Mouse (Mus musculus): ENCODE measurements around the gene Olfr20. TPM values are rescaled to one million over a fixed set of nuclear protein-coding genes. Genes with fewer than 3 reads are reported as not detected.
"Not testable (repeated sequence)": the region's sequence is repeated elsewhere in the genome, so short reads cannot be mapped to it uniquely, and the experiment has no call there.

Gene Olfr20
- polyA plus RNA-seq (2015; fragmentation: Nextera tagmentation; extraction: Ambion mirVana), result 0.06 TPM in 1 of 2 replicates, not detected in the other

DNA sequence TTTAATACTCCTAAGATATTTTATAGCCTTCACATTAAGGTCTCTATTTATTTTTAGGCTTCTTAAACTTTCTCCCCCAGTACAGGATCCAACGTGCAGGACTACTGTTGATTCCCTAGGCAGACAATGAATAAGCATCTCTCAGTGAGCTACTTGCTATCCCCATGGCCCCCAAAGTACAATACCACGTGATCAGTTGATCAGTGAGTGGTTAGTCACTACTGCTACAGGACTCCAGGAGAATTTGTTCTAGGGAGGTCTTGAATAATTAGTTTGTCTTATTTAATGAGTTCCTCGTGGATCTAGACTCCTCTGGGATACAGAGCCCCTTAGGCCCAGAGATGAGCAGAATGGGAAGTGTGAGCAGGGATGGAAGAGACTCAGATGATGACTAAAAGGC, at the start of gene Olfr20:
Gene Olfr20 (plus strand): TSS at position 301 of the 400 bp plus-strand sequence.
- Histone ChIP-seq H3K4me2 (replicated peaks; ENCODE audit: low read depth) (no peak within 1 kb of the TSS), H3K9me3 (ENCODE audit: control insufficient read depth, low read length) (no peaks in the 10 kb centered on the region), H3K36me3 (ENCODE audit: control insufficient read depth, insufficient read depth, low read length) (no peaks in the 10 kb centered on the region), H3K27ac (replicated peaks) (no peak within 1 kb of the TSS), H3K9ac (ENCODE audit: low read length) (no peak within 1 kb of the TSS), H3K27me3 (ENCODE audit: control insufficient read depth, insufficient read depth, low read length) (no peaks in the 10 kb centered on the region), H3K4me3 (ENCODE audit: low read depth, low read length) (no peak within 1 kb of the TSS), H3K4me1 (replicated peaks; ENCODE audit: control insufficient read depth, insufficient read depth) (no peaks in the 10 kb centered on the region)
- WGBS, result 38% methylated on average over 3 of the region's 3 CpGs
- DNase-seq (ENCODE audit: low spot score) (no peak), ATAC-seq (ENCODE audit: low FRiP score, low TSS enrichment) (no peak)
- TF ChIP-seq EP300 (optimal IDR thresholded peaks at IDR 0.05) (no peak), CTCF (IDR thresholded peaks at IDR 0.05; ENCODE audit: low read depth) (no peak)

DNA sequence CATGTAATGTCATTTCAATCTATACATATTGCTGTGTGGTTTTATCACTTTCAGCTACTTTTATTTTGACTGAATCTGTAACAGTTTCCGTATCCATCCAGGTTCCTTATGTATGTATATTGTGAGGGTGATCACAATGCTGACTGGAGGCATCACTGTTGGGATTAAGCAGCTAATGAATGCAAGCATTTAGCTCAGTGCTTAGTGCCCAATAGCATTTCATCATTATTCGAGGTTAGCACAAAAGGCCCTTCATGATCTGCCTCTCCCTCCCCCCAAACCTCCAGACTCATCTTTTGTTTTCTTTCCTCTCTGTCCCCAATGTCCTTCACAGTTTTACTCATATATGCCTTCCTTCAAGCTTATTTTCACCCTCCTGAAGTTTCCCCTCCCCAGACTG, 47.5 kb upstream of the Olfr20 start:
- Histone ChIP-seq H3K9ac (ENCODE audit: low read length) (no peak overlapping the region), H3K27me3 (ENCODE audit: control insufficient read depth, insufficient read depth, low read length) (no peaks in the 10 kb centered on the region), H3K4me3 (ENCODE audit: low read depth, low read length) (no peak overlapping the region), H3K36me3 (ENCODE audit: control insufficient read depth, insufficient read depth, low read length) (no peaks in the 10 kb centered on the region), H3K4me1 (replicated peaks; ENCODE audit: control insufficient read depth, insufficient read depth) (no peaks in the 10 kb centered on the region), H3K9me3 (ENCODE audit: control insufficient read depth, low read length) (no peaks in the 10 kb centered on the region), H3K27ac (replicated peaks) (no peak overlapping the region), H3K4me2 (replicated peaks; ENCODE audit: low read depth) (no peak overlapping the region)
- TF ChIP-seq CTCF (IDR thresholded peaks at IDR 0.05; ENCODE audit: low read depth), result no peak
- TF ChIP-seq EP300 (optimal IDR thresholded peaks at IDR 0.05), result no peak
- 59% methylated on average over 2 of the region's 2 CpGs for WGBS
- DNase-seq (ENCODE audit: low spot score) (no peak), ATAC-seq (ENCODE audit: low FRiP score, low TSS enrichment) (no peak)

DNA sequence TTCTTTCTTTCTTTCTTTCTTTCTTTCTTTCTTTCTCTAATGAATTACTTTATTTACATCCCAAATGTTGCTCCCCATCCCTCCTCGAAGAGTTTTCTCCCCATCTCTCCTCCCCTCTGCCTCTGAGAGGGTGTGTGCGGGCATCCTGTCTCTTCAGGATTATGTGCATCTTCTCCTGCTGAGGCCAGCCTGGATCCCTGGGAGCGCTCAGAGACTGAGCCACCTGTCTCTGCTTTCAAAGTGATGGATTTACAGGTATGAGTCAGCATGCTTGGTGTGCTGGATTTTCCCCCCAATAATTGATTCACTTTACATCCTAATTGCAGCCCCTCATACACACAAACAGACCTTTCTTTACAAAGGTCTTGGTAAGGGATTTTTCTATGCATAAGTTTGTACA, 34.6 kb upstream of the Olfr20 start:
- Histone ChIP-seq H3K27me3 (ENCODE audit: control insufficient read depth, insufficient read depth, low read length) (no peaks in the 10 kb centered on the region), H3K27ac (replicated peaks) (no peak overlapping the region), H3K9ac (ENCODE audit: low read length) (no peak overlapping the region), H3K36me3 (ENCODE audit: control insufficient read depth, insufficient read depth, low read length) (no peaks in the 10 kb centered on the region), H3K4me3 (ENCODE audit: low read depth, low read length) (no peak overlapping the region), H3K4me1 (replicated peaks; ENCODE audit: control insufficient read depth, insufficient read depth) (no peaks in the 10 kb centered on the region), H3K4me2 (replicated peaks; ENCODE audit: low read depth) (no peak overlapping the region), H3K9me3 (ENCODE audit: control insufficient read depth, low read length) (no peaks in the 10 kb centered on the region)
- ATAC-seq (ENCODE audit: low FRiP score, low TSS enrichment) (no peak), DNase-seq (ENCODE audit: low spot score) (no peak)
- 46% methylated on average over 3 of the region's 3 CpGs for WGBS
- TF ChIP-seq CTCF (IDR thresholded peaks at IDR 0.05; ENCODE audit: low read depth) (no peak), EP300 (optimal IDR thresholded peaks at IDR 0.05) (no peak)

DNA sequence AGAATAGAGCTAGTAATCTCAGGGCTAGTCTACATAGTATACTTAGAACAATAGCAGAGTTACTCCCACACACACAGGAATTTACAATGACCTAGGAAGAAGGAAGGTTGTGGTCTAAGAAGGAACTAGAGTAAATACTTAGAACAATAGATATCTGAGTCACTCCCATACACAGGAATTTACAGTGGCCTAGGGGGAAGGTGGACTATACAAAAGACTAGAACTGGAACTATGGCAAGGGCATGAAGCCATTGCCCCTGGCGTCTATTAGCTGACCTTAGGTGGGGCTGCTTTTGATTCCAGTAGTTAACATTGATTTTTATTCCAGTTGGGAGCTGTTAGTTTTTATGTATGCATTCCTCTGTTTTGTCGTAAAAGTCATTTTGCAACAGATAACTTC, 32.0 kb upstream of the Olfr20 start:
- not testable (repeated sequence) for H3K36me3 ChIP-seq (ENCODE audit: control insufficient read depth, insufficient read depth, low read length); H3K4me1 ChIP-seq (replicated peaks; ENCODE audit: control insufficient read depth, insufficient read depth); H3K9ac ChIP-seq (ENCODE audit: low read length); H3K4me3 ChIP-seq (ENCODE audit: low read depth, low read length); H3K9me3 ChIP-seq (ENCODE audit: control insufficient read depth, low read length); DNase-seq (ENCODE audit: low spot score); H3K27ac ChIP-seq (replicated peaks); ATAC-seq (ENCODE audit: low FRiP score, low TSS enrichment); H3K4me2 ChIP-seq (replicated peaks; ENCODE audit: low read depth); H3K27me3 ChIP-seq (ENCODE audit: control insufficient read depth, insufficient read depth, low read length)
- 42% methylated on average over 2 of the region's 2 CpGs for WGBS

DNA sequence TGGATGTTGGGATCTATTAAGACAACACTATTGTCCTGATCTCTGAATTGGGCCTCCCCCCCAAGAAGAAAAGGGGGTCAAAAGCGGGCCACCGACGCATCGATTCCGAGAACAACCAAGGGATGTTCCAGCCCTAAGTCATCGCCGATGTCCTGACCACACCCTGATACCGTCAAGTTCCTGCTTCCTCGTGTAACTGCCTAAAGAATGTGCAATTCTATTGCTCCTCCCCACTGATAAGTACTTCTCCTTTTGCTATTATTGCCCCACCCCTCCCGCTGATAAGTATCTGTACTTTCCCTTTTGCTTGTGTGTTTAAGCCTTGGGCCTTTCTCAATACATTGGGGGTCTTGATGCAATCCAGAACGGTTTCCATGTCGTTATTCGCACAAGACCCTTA, 29.5 kb upstream of the Olfr20 start:
- not testable (repeated sequence) for H3K27me3 ChIP-seq (ENCODE audit: control insufficient read depth, insufficient read depth, low read length); ATAC-seq (ENCODE audit: low FRiP score, low TSS enrichment); H3K36me3 ChIP-seq (ENCODE audit: control insufficient read depth, insufficient read depth, low read length); H3K4me2 ChIP-seq (replicated peaks; ENCODE audit: low read depth); H3K27ac ChIP-seq (replicated peaks); H3K4me1 ChIP-seq (replicated peaks; ENCODE audit: control insufficient read depth, insufficient read depth); H3K9me3 ChIP-seq (ENCODE audit: control insufficient read depth, low read length); DNase-seq (ENCODE audit: low spot score); H3K4me3 ChIP-seq (ENCODE audit: low read depth, low read length); H3K9ac ChIP-seq (ENCODE audit: low read length)
- 87% methylated on average over 13 of the region's 13 CpGs for WGBS

DNA sequence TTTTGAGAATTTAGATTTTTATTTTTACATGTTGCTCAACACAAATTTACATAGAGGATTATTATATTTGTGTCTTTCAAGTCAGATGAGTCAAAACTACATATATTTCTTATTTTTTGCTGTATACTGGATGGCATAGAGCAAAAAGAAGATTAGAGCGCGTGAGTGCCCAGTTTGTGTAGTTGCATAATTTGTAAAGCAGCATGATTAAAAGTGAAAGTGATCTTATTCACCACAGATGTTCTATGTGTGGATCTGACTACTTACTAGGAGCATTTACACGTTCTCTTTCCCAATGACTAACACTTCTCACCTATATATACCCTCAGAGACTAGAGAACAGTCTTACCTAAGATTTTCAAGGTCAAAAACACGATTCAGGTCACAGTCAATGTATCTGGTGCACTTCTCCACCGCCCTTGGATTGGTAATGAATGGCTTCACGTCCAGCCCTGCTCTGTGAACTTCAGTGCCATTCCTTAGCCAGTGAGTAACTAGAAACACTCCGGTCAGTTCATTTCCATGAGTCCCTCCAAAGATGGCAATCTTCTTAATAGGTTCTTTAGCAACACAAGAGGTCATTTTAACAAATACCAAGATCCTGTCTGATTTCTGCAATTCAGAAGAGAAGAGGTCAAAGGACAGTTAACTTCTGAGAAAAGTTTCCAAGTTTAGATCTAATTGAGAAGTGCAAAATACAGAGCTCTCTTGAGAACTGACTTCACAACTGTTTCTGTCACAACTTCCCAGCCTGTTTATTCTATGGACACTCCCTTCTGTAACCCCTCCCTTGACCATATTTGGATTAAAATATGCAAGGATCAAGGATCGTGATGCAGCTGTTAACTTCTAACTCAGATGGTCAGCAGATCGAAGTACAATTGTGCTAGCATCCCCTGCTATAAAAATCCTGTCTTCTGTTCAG, 26.4 kb upstream of the Olfr20 start:
- ATAC-seq (ENCODE audit: low FRiP score, low TSS enrichment) (peak; percentile 62; the same call in 1 of the 2 replicates), DNase-seq (ENCODE audit: low spot score) (no peak)

More for the DNA sequence above, 26.4 kb upstream of the Olfr20 start:
- no peak overlapping the region for H3K27ac ChIP-seq (replicated peaks)
- H3K4me1 ChIP-seq (replicated peaks; ENCODE audit: control insufficient read depth, insufficient read depth), result no peaks in the 10 kb centered on the region
- H3K4me2 ChIP-seq (replicated peaks; ENCODE audit: low read depth), result peak overlapping the region; percentile 6; the same call in 1 of the 2 replicates
- H3K36me3 ChIP-seq (ENCODE audit: control insufficient read depth, insufficient read depth, low read length), result no peaks in the 10 kb centered on the region
- WGBS, result 50% methylated on average over 9 of the region's 9 CpGs
- peak overlapping the region; percentile 1; the same call in 1 of the 2 replicates for H3K4me3 ChIP-seq (ENCODE audit: low read depth, low read length)
- no peaks in the 10 kb centered on the region for H3K9me3 ChIP-seq (ENCODE audit: control insufficient read depth, low read length)
- TF ChIP-seq EP300 (optimal IDR thresholded peaks at IDR 0.05) (no peak), CTCF (IDR thresholded peaks at IDR 0.05; ENCODE audit: low read depth) (no peak)
- H3K27me3 ChIP-seq (ENCODE audit: control insufficient read depth, insufficient read depth, low read length), result no peaks in the 10 kb centered on the region
- no peak overlapping the region for H3K9ac ChIP-seq (ENCODE audit: low read length)
